Mouse (Mus musculus): ENCODE measurements around the gene Prdm16.

Gene Prdm16

DNA sequence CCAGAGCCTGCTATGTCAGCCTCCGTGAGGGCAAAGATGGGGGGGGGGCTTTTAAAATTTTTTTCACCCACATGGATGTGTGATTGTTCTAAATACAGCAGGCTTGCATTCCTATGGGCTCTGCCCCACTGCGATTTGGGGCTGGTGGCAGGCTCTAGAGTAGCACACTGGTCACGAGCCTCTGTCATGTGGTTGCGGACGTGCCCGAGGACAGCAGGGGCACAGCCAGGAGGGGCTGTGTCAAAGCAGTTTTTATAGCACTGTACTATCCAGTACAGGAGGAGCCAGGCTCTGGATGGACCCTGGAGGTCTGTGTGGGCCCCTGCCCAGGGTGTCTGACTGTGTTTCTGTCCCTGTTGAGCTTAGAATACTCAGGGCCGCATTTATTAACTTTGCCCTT is 306.7 kb downstream of the Prdm16 start:
- DNase-seq (ENCODE audit: low spot score): no peak

DNA sequence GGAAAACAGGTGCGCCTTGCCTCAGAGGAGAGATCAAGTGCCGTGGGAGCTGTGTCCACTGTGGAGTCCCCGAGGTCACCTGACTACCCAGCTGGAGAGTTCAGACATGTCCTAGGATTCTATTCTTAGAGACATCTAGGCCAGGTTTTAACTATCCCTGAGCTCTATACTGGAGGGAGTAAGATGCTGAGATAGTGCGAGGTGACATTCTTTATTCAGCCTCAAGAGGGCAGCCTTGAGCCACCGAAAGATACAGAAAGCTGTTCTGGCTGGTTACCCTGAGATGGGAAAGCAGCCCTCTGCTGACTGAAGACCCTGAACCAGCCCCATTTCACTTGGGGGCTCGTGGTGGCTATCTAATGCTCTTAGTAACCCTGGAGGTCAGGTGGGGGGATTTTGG is 307.8 kb downstream of the Prdm16 start:
- no peak for DNase-seq (ENCODE audit: low spot score)

DNA sequence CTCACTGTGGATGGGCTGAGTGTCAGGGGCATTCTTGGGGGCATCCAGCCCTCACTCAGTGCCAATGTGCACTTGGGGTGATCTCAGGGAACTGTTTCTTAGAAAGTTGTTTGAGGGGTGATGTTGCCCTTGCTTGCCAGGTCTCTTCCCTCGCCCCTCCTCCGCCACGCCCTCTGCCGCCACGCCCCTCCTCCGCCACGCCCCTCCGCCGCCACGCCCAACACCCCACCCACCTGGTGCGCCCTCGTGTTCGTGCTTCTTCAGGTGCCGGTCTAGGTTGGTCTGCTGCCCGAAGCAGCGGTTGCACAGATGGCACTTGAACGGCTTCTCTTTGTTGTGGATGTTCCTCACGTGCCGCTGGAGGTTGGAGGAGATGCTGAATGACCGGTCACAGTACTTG is 308.2 kb downstream of the Prdm16 start:
- no peak for DNase-seq (ENCODE audit: low spot score)

DNA sequence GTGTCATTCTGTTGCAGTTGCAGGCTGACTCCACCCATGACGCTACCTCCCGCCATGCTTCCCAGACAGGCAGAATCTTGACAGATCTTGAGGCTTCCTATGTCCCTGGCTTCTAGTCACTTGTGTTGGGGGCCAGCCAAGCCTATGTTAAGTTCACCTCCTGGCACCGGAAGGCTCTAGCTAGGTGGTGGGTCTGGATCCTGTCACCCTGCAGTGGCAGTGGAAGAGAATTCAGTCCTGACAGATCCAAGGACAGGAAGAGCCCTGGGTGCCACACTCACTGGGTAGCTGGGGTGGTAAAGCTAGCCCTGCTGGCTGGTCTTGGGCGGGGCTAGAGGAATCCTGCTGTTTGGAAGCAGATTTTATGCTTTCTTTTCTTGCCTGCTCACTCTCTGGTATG is 311.3 kb downstream of the Prdm16 start:
- DNase-seq (ENCODE audit: low spot score): no peak

DNA sequence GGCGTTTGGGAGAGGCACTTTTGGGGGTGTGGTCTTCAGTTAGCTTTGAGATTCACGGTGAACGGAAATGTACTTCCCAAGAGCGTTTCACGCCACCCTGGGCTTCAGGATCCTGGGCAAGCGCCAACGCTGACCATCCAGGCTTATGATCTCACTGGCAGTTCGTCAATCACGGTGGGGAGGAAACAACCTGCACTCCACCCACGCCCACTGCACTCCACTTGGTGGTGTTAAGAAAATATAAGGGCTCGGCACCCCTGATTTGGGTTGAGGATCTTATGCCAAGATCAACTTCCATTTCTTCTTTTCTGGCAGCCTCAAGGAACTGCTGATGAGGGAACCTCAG is 323.1 kb downstream of the Prdm16 start:
- DNase-seq (ENCODE audit: low spot score): no peak

DNA sequence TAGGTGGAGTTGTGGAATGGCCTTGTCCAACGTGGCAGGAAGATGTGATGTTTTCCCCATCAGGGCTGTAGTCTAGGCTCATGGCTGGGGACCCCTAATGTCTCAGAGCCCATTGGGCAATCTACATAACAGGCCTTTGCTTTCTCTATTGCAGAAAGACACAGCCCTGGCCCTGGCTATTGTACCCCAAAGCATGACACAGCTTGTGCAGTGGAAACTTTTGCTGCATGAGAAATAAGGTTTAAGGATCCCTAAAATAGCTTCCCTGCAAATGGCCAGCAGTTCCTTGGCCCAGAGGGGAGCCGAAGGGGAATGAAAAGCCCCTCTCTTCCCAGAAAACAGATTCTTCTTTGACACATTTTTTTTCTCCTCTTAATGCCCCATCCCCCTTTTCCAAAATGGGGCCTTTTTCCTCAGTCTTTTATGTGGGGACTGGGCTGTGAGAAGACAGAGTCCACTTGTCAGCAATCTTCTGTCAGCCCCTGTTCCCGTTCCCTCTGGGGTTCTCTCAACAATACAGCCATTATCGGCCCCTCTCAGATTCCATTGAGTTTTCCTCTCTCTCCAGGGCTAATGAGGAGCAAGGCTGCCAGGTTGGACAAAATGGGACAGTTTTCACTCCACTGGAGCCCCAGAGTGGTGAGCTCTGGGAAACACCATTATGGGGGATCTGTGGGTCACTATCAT is 323.6 kb downstream of the Prdm16 start:
- DNase-seq (ENCODE audit: low spot score): no peak

DNA sequence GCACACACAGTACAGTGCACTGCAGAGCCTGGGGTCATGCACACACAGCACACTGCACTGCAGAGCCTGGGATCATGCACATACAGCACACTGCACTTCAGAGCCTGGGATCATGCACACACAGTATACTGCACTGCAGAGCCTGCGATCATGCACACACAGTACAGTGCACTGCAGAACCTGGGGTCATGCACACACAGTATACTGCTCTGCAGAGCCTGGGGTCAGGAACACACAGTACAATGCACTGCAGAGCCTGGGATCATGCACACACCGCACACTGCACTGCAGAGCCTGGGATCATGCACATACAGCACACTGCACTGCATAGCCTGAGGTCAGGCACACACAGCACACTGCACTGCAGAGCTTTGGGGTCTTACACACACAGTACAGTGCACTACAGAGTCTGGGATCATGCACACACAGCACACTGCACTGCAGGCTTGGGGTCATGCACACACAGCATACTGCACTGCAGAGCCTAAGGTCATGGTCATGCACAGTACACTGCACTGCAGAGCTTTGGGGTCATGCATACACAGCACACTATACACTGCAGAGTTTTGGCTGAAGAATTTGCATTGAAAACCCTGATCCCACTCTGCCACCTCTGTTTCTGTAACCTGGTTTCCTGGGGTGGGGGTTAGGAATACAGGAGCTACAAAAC is 324.4 kb downstream of the Prdm16 start:
- no peak for DNase-seq (ENCODE audit: low spot score)

DNA sequence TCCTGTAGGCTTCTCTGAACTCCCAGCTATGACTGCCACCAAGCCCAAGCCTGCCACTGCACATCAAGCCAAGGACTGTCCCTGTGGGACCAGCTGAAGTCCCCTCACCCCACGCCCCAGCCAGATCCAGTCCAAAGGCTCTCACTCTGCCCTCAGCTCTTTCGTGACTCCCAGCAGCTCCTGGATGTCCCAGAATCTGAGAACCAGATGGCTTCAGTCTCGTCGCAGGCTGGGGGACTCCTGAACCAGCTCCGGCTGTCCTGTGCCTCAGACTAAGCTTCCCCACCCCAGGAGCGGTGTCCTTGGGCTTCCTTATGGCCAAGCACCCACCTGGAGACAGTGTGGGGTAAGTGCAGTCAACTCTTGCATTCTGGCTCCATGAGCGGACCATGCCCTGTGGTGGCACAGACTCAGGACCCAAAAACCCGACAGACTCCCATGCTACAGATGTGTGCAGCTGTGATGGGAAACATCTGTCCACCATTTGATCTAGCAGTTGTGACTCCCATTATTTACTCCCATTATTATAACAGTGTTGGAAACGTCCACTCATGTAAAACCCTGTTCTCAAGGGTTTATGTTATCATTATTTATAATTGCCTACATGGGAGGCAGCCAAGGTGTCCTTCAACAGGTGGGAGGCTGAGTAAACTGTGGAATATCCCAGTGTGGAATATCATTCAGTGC is 326.0 kb downstream of the Prdm16 start:
- no peak for DNase-seq (ENCODE audit: low spot score)

DNA sequence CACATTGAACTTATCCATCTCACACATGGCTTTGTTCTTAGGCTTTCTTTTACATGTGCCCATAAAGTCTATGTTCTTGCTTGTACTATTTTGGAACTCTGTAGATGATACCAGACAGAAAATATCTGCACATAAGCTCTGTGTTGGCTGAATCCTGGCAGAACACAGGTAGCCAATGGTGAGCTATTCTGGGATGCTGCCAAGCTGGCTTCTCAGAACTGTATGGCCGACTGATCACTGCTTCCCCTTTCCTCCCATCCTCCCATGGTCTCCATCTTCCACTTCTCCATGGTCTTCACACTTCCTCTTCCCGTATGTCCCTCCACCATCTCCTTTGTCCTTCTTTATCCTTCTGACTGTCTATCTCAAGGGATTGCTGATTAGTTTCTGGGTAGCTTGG is 327.5 kb downstream of the Prdm16 start:
- DNase-seq (ENCODE audit: low spot score): no peak

DNA sequence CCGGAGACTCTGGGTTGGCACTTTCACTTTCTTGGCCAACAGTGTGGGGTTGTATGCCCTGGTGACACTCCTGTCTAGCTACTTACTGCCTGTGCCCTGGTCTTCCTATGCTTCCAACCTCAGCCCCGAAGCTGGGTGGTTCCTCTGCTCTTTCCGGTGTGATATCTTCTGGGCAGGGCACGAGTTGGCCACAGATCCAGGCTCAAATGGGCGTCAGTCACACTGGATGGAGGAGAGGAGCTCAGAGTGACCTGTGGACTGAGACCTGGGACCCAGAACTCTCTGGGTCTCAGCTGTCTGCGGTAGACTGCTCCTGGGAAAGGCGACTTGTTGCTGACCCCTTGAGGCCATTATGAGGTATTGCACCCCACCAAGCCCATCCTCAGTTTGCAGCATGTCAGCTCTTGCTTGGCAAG is 335.2 kb downstream of the Prdm16 start, which contains the start of gene Arhgef16:
Gene Arhgef16, minus strand, starts transcription at position 211 of the 416 bp plus-strand sequence.
- DNase-seq (ENCODE audit: low spot score): no peak

DNA sequence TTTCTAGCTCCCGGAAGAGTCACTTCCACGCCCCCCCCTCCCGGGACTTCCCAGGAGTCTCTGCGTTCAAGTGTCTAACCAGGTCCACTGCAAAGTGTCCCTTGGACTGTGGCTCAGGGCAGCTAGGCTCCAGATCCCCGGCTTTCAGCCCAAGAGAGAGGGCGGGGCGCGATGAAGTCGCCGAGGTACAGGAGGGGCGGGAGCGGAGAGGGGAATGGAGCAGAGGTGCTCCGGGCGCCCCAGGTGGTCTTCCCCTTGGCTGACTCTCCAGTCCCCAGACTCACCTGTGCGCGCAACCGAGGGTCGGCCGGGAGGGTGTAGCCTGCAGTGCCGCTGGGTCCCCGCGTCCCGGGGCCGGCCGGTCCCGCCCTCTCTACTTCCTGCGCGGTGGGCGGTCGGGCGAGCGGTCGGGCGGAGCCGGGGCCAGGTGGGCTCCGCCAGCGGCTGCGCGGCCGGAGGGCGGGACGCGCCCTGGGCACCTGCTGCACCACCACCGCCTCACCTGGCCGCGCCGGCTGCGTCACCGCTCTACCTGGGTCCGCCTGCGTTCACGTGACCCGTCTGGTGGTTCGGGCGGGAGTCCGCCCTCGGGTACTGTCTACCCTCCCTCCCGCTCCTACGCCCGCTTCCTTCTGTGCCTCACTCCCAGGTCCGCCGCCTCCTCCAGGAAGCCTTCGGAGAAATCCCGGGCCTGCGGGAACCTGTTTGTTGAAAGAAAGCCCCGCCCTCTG is 337.0 kb downstream of the Prdm16 start:
- DNase-seq (ENCODE audit: low spot score): no peak

DNA sequence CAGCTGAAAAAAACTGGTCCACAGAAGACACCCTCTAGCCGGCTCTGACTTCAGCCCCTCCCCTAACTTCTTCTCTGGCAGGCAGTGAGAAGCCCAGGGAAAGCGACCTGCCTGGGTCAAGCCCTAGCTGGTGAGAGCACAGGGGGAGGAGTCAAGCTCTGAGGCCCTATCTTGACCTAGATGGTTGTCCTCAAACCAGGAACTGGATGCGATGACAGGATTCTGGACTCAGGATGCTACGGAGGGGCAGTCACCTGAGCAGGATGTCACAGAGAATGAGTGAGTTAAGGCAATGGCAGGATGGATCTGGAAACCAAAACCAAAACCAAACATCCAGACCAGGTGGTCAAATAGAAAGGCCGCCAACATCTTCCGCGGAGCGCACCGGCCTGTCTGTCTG is 338.9 kb downstream of the Prdm16 start:
- DNase-seq (ENCODE audit: low spot score): no peak

DNA sequence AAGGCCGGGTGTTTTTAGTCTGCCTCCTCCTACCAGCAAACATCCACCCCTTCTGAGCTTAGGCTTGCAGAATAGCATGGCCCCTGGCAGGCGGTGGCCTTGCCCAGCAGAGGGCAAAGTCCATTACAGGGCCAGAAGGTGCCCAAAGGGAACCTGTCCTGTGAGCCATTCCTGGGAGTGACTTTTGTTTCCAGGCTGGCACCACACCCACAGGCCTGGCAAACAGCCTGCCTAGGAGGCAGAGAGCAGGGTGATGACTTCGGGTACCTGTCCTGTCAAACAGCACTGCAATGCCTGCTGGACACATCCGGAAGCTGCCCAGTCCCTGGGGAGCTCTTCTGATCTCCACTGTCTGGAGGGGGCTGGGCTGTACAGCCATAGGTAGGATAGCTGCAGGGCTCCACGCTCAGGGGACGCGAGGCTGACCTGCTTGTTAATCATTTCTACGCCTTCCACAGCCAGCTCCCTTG is 342.4 kb downstream of the Prdm16 start:
- DNase-seq (ENCODE audit: low spot score): no peak

DNA sequence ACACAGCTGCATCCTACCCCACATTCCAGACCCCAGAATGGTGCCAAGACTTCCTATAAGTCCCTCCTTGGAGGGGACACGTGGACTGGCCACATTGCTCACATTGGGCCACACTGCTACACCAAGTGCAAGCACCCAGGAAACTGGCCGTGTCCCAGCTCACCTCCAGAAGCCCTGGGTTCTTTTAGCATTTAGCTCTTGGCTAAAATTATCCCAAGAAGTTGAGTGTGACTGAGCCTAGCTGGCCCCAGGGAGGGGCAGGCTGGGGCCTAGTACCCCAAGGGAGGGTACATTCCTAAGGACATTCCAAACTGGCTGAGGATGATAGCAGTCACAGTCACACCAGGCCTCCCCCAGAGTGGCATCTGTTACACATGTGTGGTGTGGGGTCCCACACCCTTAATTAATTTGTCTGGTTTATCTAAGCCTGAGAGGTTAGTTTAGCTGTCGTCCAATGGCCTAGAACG is 342.9 kb downstream of the Prdm16 start:
- no peak for DNase-seq (ENCODE audit: low spot score)

DNA sequence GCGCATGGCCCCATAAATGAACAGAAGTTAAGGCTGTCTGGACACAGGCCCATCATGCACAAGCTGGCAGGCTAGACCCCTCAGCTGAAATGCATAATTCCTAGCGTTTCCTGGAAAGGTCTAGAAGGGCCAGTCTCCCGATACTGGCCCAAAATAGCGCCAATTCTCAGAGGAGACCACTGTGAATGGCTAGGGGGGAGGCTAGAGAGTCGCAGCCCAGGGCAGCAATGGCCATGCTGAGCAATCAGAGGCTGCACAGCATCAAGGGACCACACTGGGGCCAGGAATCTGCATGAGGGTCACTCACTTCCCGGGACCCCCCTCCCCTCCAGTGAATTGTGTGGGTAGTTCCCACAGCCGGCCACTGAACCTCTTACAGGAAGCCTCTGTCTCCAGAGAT is 353.0 kb downstream of the Prdm16 start:
- no peak for DNase-seq (ENCODE audit: low spot score)

DNA sequence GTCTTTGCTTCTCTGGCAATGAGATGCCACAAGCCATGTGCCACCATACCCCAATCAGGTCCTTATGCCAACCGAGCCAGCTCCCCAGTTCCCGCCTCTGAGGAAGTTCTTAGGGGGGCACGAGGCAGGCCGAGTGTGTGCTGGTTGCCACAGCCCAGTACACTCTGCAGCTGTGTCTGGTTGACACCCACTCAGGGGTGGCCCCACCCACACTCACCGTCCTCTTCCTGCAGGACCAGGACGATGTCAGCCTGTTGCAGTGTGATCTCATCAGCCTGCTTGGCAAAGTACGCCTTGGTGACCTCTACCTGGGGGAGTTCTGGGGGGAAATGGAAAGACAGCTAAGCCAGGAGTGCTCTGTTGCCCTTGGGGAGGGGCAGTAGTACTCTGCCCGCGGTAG is 357.2 kb downstream of the Prdm16 start:
- DNase-seq (ENCODE audit: low spot score): no peak

DNA sequence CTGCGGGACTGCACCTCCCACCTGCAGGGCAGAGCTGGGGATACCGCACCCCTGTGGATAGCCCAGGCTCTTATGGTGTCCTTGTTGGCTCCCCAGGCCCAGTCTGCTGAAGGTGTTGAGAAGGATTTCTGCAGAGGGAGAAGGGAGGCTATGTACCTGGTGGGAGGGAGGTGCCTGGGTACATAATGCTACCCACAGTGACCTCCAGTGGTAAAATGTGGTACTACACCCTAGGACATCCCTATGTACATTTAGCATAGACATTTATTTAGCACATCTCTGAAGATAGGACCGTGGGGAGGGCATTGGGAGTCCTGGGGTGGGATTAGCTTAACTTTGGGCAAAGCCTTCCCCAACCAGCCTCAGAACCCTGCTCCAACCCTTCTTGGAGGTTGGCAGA is 363.7 kb downstream of the Prdm16 start:
- peak; percentile 13 for DNase-seq (ENCODE audit: low spot score)

DNA sequence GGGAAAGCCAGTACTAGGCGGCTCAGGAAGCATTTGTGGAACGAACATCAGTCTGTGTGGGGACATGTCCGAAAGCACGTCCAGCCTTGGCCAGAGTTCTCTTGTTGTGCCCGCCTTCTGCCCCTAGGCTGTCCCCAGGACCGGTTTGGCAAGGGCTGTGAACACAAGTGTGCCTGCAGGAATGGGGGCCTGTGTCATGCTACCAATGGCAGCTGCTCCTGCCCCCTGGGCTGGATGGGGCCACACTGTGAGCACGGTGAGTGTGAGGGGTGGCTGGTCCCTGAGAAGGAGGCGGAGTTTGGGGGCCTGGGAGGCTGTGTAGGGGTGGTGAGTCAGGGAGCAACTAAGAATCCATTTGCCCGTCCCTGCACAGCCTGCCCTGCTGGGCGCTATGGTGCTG is 367.2 kb downstream of the Prdm16 start:
- DNase-seq (ENCODE audit: low spot score): no peak

DNA sequence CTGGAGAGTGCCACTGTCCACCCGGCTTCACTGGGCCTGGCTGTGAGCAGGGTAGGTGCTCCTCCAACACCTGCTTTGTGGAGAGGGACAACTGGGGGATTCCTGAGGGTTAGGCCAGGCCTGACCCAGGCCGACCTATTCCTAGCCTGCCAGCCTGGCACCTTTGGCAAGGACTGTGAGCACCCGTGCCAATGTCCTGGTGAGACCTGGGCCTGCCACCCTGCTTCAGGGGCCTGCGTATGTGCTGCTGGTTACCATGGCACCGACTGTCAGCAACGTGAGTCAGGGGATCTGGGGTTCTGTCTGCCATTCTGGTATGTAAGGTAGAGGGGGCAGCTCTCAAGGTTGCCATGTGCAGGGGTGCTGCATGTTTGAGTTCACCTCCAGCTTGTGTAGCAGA is 369.2 kb downstream of the Prdm16 start:
- no peak for DNase-seq (ENCODE audit: low spot score)

Data from spleen, adult 12 weeks (tissue).